Mouse (Mus musculus) mouse trophoblast stem cell (cell line): Measurements from ENCODE around the gene Olfr1307.

Experiments
- in situ Hi-C, 2 experiments: fragments of 300-500 bp; cut with MseI, MboI; formaldehyde crosslinking; loops; 2 replicates in 1 of 2; 3 replicates in 1 of 2; pipeline ENCODE4 v1.15.1; 2025

The Olfr1307 gene

GRCm38 (mm10) chr2:111949340-111949739, at the start of gene Olfr1307:
Gene Olfr1307 (minus strand): TSS chr2:111949440.
- in situ Hi-C loops = no loop called here

DNA sequence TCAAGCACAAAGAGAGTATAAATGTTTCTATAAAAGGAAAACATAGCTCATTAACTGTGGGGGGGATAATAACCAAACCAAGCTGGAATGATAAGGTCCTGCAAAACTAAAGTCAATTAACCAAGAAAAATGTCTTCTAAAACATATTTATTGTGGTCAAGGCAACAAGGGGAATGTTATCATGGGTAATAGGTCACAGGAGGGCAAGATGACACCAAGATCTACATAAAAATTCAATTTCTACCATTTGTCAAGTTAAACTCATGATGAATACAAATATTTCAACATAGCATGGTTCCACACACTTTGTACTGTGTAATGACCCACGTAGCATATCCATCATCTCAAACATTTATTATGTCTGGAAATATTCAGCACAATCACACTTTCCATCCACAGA, 40.9 kb upstream of the Olfr1307 start, which contains the start of gene Olfr1309:
TSS of gene Olfr1309 (minus strand) at position 101 of the 400 bp plus-strand sequence.
- in situ Hi-C loops = no loop called here

GRCm38 (mm10) chr2:111964844-111965243, 15.6 kb upstream of the Olfr1307 start, which contains the start of gene Olfr1308:
Gene Olfr1308 (minus strand): TSS chr2:111964944.
- in situ Hi-C loops = no loop called here

GRCm38 (mm10) chr2:111916171-111916570, 33.1 kb downstream of the Olfr1307 start, which contains the start of gene Olfr1306:
Gene Olfr1306 (minus strand): TSS chr2:111916271.
- in situ Hi-C loops = no loop called here
